Mouse (Mus musculus): ENCODE data around the gene Gfra1. TPM values are rescaled to one million over a fixed set of nuclear protein-coding genes. Genes with fewer than 3 reads are reported as not detected.

The Gfra1 gene
- polyA plus RNA-seq, 1 experiment from 2014 or later: 56.4 TPM

GRCm38 (mm10) chr19:58251698-58252097 is 204.0 kb downstream of the Gfra1 start:
- no peaks in the 10 kb centered on the region for H3K36me3 ChIP-seq (ENCODE audit: insufficient read depth, low read length)
- ATAC-seq (replicated peaks; ENCODE audit: low FRiP score, low read depth): no peak
- H3K27me3 ChIP-seq (ENCODE audit: insufficient read depth, low read length): no peaks in the 10 kb centered on the region
- no peak overlapping the region for H3K4me2 ChIP-seq (ENCODE audit: low read length)
- H3K4me3 ChIP-seq (replicated peaks; ENCODE audit: low read depth, low read length): no peak overlapping the region
- TF ChIP-seq CTCF (IDR thresholded peaks at IDR 0.05; ENCODE audit: low read depth): no peak
- no peaks in the 10 kb centered on the region for H3K9me3 ChIP-seq (replicated peaks; ENCODE audit: low read length)
- DNase-seq (ENCODE audit: low spot score): no peak
- H3K9ac ChIP-seq (ENCODE audit: low read depth, low read length): no peak overlapping the region
- H3K4me1 ChIP-seq (replicated peaks; ENCODE audit: insufficient read depth, low read length): no peaks in the 10 kb centered on the region
- WGBS: 85% methylated on average over 4 of the region's 4 CpGs
- H3K27ac ChIP-seq: no peak overlapping the region

DNA sequence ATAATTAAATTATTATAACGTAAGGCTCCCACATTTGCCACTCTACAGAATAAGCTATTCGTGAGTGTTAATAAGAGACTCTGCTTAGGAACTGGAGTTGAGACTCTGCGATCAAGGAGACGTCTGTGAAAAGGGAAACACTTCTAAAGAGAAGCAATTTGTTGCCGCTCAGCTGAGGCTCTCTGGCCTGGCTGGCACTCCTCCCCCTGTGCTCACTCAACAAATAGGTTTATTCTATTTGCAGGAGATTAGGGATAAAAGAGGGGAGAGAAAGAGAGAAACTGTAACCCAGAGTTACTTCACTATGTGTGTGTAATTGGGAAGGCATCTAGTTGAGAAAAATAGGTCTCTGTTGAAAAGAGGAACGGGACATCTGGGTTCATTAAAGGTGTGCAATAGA is 204.6 kb downstream of the Gfra1 start:
- no peaks in the 10 kb centered on the region for H3K36me3 ChIP-seq (ENCODE audit: insufficient read depth, low read length)
- no peaks in the 10 kb centered on the region for H3K4me1 ChIP-seq (replicated peaks; ENCODE audit: insufficient read depth, low read length)
- H3K9ac ChIP-seq (ENCODE audit: low read depth, low read length): no peak overlapping the region
- TF ChIP-seq CTCF (IDR thresholded peaks at IDR 0.05; ENCODE audit: low read depth): no peak
- no peak overlapping the region for H3K27ac ChIP-seq
- H3K9me3 ChIP-seq (replicated peaks; ENCODE audit: low read length): no peaks in the 10 kb centered on the region
- 81% methylated on average over 6 of the region's 6 CpGs for WGBS
- no peak for DNase-seq (ENCODE audit: low spot score)
- no peak overlapping the region for H3K4me3 ChIP-seq (replicated peaks; ENCODE audit: low read depth, low read length)
- no peak for ATAC-seq (replicated peaks; ENCODE audit: low FRiP score, low read depth)
- no peak overlapping the region for H3K4me2 ChIP-seq (ENCODE audit: low read length)
- no peaks in the 10 kb centered on the region for H3K27me3 ChIP-seq (ENCODE audit: insufficient read depth, low read length)

DNA sequence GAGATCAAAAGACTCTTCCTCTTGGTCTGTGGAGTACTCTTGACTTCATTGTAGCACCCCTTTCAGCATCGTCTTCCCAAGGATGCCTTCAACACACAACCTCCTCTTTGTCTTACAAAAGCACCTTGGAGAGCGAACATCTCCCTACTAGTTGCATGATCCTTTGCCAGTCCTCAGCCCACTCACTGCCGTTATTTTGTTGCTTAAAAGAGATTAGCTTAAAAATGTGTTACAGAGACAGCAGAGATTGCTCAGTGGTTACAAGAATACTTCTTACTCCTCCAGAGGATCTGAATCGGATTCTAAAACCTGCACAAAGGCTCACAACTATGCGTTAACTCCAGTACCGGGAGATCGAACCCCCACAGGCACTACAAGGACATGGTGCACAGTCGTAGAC is 205.5 kb downstream of the Gfra1 start:
- TF ChIP-seq CTCF (IDR thresholded peaks at IDR 0.05; ENCODE audit: low read depth): no peak
- 95% methylated on average over 8 of the region's 8 CpGs for WGBS

DNA sequence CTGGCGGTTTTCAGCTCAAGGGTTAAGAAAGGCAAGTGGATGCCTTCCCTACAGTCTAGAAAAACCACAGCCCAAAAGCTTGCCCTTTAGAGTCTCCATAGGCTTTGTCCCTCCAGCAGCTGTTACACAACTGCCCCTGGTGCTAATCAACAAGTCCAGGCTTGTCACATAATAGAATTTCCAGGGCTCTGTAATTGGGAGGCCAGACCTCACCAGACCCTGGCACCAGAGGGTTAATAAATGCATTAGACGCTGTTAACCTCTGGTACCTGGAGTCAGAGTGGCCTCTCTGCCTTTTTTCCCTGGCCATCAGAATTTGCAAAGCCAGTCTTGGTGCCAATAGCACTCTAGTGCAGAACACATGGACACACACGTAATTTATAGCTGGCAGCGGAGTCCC is 211.6 kb downstream of the Gfra1 start:
- Histone ChIP-seq H3K36me3 (ENCODE audit: insufficient read depth, low read length) (no peaks in the 10 kb centered on the region), H3K9ac (ENCODE audit: low read depth, low read length) (no peak overlapping the region), H3K9me3 (replicated peaks; ENCODE audit: low read length) (no peaks in the 10 kb centered on the region), H3K27ac (no peak overlapping the region), H3K4me3 (replicated peaks; ENCODE audit: low read depth, low read length) (no peak overlapping the region), H3K4me2 (ENCODE audit: low read length) (no peak overlapping the region; the same call in 1 of the 2 replicates), H3K27me3 (ENCODE audit: insufficient read depth, low read length) (no peaks in the 10 kb centered on the region), H3K4me1 (replicated peaks; ENCODE audit: insufficient read depth, low read length) (no peaks in the 10 kb centered on the region)
- TF ChIP-seq CTCF (IDR thresholded peaks at IDR 0.05; ENCODE audit: low read depth): no peak
- ATAC-seq (replicated peaks; ENCODE audit: low FRiP score, low read depth): no peak
- 38% methylated on average over 4 of the region's 4 CpGs for WGBS
- no peak for DNase-seq (ENCODE audit: low spot score)

More for the DNA sequence above, 205.5 kb downstream of the Gfra1 start:
- H3K4me1 ChIP-seq (replicated peaks; ENCODE audit: insufficient read depth, low read length): no peaks in the 10 kb centered on the region
- no peaks in the 10 kb centered on the region for H3K9me3 ChIP-seq (replicated peaks; ENCODE audit: low read length)
- no peak overlapping the region for H3K9ac ChIP-seq (ENCODE audit: low read depth, low read length)
- H3K36me3 ChIP-seq (ENCODE audit: insufficient read depth, low read length): no peaks in the 10 kb centered on the region
- ATAC-seq (replicated peaks; ENCODE audit: low FRiP score, low read depth): no peak
- H3K4me3 ChIP-seq (replicated peaks; ENCODE audit: low read depth, low read length): no peak overlapping the region
- no peak overlapping the region for H3K4me2 ChIP-seq (ENCODE audit: low read length)
- no peak overlapping the region for H3K27ac ChIP-seq
- no peak for DNase-seq (ENCODE audit: low spot score)
- H3K27me3 ChIP-seq (ENCODE audit: insufficient read depth, low read length): no peaks in the 10 kb centered on the region

GRCm38 (mm10) chr19:58243604-58244003 is 212.1 kb downstream of the Gfra1 start:
- Histone ChIP-seq H3K27ac (no peak overlapping the region), H3K4me3 (replicated peaks; ENCODE audit: low read depth, low read length) (no peak overlapping the region), H3K4me2 (ENCODE audit: low read length) (no peak overlapping the region), H3K9ac (ENCODE audit: low read depth, low read length) (no peak overlapping the region), H3K9me3 (replicated peaks; ENCODE audit: low read length) (no peaks in the 10 kb centered on the region), H3K4me1 (replicated peaks; ENCODE audit: insufficient read depth, low read length) (no peaks in the 10 kb centered on the region), H3K36me3 (ENCODE audit: insufficient read depth, low read length) (no peaks in the 10 kb centered on the region), H3K27me3 (ENCODE audit: insufficient read depth, low read length) (no peaks in the 10 kb centered on the region)
- no peak for TF ChIP-seq CTCF (IDR thresholded peaks at IDR 0.05; ENCODE audit: low read depth)
- ATAC-seq (replicated peaks; ENCODE audit: low FRiP score, low read depth): no peak
- WGBS: 83% methylated on average over 1 of the region's 1 CpGs
- no peak for DNase-seq (ENCODE audit: low spot score)

GRCm38 (mm10) chr19:58238325-58238724 is 217.4 kb downstream of the Gfra1 start:
- TF ChIP-seq CTCF (IDR thresholded peaks at IDR 0.05; ENCODE audit: low read depth): no peak
- Histone ChIP-seq H3K27ac (no peak overlapping the region), H3K36me3 (ENCODE audit: insufficient read depth, low read length) (no peaks in the 10 kb centered on the region), H3K9me3 (replicated peaks; ENCODE audit: low read length) (no peaks in the 10 kb centered on the region), H3K4me1 (replicated peaks; ENCODE audit: insufficient read depth, low read length) (no peaks in the 10 kb centered on the region), H3K4me3 (replicated peaks; ENCODE audit: low read depth, low read length) (no peak overlapping the region), H3K4me2 (ENCODE audit: low read length) (no peak overlapping the region), H3K27me3 (ENCODE audit: insufficient read depth, low read length) (no peaks in the 10 kb centered on the region), H3K9ac (ENCODE audit: low read depth, low read length) (no peak overlapping the region)
- 86% methylated on average over 8 of the region's 8 CpGs for WGBS
- ATAC-seq (replicated peaks; ENCODE audit: low FRiP score, low read depth) (no peak), DNase-seq (ENCODE audit: low spot score) (no peak)

GRCm38 (mm10) chr19:58227725-58228124 is 228.0 kb downstream of the Gfra1 start:
- H3K4me3 ChIP-seq (replicated peaks; ENCODE audit: low read depth, low read length): peak overlapping the region; percentile 23
- no peaks in the 10 kb centered on the region for H3K36me3 ChIP-seq (ENCODE audit: insufficient read depth, low read length)
- H3K9ac ChIP-seq (ENCODE audit: low read depth, low read length): no peak overlapping the region
- DNase-seq (ENCODE audit: low spot score): peak; percentile 44
- peak overlapping the region; percentile 60 for H3K4me2 ChIP-seq (ENCODE audit: low read length)
- no peak overlapping the region for H3K27ac ChIP-seq
- H3K4me1 ChIP-seq (replicated peaks; ENCODE audit: insufficient read depth, low read length): peaks cover 10% of the 10 kb centered on the region; the same call in 1 of the 2 replicates
- TF ChIP-seq CTCF (IDR thresholded peaks at IDR 0.05; ENCODE audit: low read depth): no peak
- no peak; the same call in 1 of the 2 replicates for ATAC-seq (replicated peaks; ENCODE audit: low FRiP score, low read depth)
- no peaks in the 10 kb centered on the region for H3K27me3 ChIP-seq (ENCODE audit: insufficient read depth, low read length)
- no peaks in the 10 kb centered on the region for H3K9me3 ChIP-seq (replicated peaks; ENCODE audit: low read length)
- 27% methylated on average over 9 of the region's 9 CpGs for WGBS
